Mouse (Mus musculus) CD4-positive, CD25-positive, alpha-beta regulatory T cell, adult 4 months (primary cell): ENCODE results near the gene Sparcl1. TPM values are rescaled to one million over a fixed set of nuclear protein-coding genes. Genes with fewer than 3 reads are reported as not detected.

Experiments
- ATAC-seq: one replicate; pipeline ENCODE4 v1.8.0; 2017
- polyA plus RNA-seq, 2 experiments: library from polyadenylated mRNA; unstranded; fragments of 100-300 nt; shearing (Covaris generic); gene quantifications; one replicate each; pipeline ENCODE4 v1.2.1; 2017

Sparcl1 gene
- polyA plus RNA-seq, 2 experiments from 2014 or later: not detected

DNA sequence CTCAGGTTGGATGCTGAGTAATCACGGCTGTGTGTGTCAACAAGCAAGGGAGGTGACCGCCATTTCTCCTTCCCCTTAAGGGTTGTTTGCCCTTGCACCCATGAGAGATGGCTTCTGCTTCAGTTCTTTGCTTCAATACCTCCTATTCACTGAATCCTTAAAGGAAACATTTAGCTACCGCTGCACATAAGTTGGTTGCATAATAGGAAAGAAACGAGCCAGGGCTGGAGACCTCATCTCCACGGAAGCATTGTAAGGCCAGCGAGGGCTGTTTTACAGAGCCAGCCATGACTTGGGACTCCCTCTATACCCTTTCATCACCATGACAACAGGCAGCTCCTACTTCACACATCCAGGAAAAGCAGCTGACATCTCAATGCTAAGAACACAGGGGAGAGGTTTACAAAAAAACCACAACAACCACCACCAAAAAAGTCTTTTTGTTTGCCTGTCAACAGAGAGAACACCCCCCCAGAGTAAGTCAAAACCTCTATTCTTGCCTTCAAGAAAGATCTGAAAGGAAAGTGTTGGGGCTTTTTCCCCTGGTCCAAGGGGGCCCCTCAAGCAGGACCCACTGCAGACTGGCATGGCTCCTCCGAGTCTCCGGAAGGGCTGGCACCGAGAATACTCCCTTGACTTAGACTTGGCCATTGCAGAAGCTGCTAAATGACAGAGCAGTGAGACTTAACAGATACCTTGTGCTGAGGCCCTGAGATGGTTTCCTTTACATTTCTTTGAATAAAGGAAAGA, 3.2 kb downstream of the Sparcl1 start:
- no peak for ATAC-seq

DNA sequence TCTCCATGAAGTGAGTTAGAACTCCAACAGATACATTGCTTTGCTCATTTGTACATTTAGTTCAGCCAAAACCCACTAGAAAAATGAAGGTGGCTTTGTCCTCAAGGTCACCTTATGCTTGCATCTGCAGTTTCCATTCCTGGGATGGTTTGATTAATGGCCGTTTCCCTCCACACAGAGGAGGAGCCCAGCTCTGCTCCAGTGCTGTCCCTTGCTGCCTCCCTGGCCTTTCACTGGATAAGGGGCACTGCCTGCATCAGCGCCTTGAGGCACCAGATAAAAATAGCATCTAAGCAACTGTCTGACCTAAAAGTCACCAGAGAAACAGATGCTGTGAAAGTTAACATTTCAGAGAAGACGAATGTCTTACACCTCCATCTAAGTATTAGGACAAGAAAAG, 4.0 kb downstream of the Sparcl1 start:
- ATAC-seq: no peak

DNA sequence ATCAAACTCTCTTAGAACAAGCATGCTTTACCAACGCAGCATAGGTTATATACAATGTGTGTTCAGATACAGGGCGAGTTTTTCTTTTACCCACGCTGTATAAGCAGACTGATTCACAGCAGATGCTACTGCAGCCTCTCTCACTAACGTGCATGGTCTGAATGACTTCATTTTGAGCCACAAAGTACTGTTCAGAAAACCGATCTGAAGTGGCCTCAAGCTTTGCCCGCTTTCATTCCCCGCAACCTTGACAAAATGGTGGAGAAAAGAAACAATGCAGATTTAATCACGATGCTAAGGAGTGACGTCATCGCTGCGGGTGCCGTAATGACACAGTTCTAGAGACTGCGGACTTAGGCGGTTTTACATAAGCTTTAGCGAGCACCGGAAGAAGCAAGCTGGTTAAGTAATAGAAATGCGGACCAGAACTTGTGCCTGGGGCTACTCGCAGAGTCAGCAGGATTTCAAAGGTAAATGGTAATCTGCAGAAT, 4.6 kb downstream of the Sparcl1 start:
- ATAC-seq: no peak

DNA sequence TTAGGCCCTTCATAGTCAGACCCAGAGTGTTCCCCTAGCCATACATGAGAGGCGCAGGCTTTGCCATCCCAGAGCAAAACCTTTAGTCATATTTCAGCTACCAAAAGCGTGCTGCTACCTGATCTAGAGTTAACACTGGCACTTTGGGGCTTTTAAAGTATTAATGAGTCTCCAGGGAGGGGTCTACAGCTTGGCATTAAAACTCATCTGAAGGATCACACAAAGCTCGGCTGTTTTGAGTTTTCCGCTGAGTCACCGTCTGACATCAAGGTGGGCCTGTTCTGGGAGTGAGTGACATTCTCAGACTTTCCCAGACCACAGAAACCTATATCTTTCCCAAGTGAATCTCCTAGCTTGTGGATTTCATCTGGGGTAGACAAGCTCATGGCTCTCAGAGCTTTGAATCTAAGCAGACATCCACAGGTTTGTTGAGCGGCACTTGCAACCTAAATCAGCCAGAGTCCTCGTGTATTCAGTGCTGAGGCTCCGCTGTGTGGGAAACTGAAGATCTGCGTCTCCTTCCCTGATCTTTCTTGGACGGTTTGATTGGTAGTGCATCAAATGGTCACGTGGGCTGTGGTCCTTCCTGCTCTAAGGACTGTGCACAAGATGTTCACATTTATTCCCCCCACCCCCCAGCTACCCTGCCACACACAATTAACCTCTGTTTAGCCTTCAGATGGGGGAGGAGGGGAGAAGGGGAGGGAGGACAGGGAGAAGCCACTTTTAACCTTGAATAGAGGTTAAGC, 5.2 kb downstream of the Sparcl1 start:
- no peak for ATAC-seq

DNA sequence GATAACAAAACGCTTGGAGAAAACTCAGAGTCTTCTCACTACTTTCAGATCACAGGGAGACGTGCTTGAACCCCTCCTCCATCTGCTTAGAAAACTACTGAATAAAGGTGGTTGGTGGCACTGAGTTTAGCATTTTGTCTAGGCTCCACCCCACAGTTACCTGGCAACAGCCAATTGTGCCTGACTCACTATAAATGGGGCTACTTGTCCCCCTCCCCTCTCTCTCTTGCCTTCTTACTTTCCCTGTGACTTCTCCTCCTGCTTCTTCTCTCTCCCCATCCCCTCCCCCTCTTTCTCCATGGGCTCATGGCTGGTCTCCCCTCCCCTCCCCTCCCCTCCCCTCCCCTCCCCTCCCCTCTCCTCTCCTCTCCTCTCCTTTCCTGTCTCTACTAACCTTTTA, 9.4 kb downstream of the Sparcl1 start:
- ATAC-seq: no peak

DNA sequence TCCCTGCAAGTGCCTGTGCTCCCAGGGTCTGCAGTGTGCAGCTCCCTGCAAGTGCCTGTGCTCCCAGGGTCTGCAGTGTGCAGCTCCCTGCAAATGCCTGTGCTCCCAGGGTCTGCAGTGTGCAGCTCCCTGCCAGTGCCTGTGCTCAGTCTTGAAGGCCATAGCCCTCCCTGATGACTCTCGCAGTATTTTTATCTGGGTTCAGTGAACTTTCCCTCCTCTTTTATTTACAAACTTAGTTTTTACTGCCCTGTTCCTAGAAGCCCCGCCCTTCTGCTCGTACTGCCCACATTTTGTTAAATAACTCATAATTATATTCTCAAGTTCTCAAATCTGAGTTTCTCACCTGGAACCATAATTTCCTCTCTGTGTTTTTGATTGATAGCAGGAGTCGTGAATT, 10.4 kb downstream of the Sparcl1 start:
- ATAC-seq: no peak

DNA sequence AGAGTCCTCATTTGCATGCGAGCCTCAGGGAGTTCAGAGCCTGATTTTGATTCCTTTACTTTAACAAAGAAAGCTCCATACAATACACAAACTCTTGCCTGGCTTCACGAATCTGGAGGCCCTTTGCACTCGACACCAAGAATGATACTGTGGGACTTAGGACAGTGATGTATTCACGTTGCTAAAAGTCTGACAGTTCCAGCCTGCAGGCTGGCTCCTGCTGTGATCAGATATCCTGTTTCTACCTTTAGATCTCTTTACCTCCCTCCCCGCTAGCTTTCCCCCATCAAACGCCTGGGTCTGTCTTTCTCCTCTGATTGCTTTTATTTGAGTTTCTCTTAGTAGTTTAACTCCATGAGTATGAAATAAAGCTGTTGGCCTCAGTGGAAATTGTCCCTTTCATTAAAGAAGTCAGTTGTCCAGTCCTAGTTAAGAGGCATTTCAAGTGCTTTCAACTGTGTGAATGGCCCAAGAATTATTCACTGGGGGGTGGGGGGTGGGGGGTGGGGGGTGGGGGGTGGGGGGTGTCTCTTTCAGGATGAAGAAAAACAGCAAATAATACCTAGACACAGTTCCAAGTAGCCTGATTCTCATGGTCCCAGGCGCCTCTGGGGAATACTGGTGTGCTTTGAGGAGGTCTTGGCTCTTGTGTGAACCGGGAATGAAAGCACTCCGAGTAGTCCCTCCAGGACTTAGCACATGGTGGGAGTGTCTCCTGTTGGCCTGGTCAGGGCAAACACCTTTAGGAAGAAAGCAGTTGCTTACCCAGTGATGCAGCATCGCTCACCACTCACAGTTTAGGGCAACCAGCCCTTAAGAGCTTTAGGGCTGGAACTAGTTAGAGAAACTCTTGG, 11.6 kb downstream of the Sparcl1 start:
- ATAC-seq: no peak

DNA sequence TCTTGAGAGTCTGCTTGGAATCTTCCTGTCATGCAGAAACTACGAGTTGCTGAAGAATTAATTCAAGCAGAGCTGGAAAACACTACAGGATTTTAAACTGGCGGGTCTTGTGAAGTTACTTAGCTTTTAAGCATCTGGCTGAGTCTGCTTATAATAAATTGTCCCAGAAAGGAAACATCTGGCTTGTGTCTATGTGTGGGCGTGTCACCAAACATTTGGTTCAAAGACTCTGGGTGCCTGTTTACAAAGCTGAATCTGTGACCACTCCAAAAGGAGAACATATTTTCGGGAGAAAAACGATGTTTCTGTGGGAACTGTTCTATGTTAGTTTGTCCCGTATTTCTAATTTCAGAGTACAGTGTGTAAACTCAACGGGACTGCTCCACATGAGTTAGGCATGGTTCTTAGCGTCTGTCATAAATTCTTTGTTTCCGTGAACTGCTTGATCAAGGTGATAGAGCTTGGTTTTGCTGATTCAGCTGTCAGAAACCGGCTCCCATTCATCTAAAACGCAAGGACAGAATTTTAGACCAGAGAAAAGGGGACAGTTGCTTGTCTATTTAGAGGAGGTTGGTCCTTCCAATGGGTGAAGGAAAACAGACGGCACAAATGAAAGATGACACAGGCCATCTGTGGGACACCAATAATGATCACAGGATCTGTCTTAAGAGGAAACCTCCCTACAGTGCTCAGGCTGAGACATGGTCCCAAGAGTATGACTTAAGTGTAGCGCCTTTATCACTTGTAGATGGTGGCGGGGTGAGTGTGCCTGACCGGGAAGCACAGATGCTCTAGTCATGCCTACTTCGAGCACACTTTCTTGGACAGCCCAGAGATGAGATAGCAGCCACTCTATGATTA, 17.2 kb downstream of the Sparcl1 start:
- ATAC-seq: no peak

DNA sequence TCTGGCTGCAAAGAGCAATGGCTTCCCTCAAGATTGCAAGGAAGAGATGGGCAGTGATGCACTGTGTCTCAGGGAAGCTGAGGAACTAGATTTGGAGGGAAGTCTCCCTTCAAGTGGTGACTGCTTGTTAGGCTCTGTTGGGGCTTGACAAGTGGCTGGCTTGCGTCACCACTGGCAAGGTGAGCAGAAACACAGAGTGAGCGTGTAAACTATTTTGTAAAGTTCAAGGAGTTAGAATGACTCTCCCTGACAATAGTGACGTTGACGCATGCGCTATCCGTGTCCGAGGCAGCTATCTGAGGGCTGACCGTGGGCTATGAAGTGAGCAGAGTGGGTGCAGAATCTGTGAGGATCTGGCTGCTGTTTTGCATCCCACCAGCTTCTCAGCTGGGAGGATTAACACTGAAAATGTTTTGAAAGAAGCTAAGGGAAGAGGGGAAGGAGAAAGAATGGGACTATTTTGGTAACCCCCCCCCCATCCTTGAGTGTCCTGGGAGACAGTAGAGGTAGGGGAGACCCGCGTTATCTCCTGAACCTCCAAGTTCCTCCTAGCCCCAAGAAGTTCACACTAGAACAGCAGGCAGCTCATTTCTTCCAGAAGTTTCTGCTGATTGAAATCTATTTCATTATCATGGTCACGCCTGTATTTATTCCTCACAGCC, 18.0 kb downstream of the Sparcl1 start:
- ATAC-seq: no peak

DNA sequence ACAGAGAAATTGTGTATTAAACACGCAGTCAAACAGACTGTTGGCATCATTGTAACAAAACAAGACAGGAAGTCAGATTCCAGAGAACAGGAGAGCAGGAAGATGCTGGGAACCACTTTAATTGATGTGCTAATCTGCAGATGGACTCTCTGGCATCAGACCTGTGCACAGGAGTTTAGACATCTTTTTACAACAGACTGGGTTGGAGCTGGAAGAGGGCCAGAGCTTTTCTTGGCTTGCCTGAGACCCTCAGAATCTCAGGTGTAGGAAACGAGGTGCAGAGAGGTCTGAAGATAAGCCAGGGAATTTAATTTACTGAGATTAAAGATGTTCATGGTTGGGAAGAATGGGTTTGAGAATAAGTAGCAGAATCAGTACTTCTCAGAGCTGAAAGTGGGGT, 23.8 kb downstream of the Sparcl1 start:
- no peak for ATAC-seq

DNA sequence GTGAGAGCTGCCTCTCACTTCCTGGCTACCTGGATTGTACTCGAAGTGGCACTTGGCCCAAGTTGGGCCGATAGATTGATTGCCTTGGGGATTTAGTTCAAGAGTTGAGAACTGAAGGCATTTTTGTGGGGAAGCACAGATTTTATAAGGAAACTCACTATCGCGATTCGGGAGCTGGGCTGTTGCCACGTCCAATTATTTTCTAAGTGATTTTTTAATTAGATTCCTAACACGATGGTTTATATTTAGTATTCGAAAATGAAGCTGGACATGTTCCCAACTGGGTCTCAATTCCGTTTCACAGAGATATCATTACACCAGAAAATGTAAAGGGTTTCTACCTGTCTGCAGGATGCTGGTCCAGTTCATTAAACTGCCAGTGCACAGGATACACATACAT, 28.2 kb downstream of the Sparcl1 start:
- no peak for ATAC-seq

DNA sequence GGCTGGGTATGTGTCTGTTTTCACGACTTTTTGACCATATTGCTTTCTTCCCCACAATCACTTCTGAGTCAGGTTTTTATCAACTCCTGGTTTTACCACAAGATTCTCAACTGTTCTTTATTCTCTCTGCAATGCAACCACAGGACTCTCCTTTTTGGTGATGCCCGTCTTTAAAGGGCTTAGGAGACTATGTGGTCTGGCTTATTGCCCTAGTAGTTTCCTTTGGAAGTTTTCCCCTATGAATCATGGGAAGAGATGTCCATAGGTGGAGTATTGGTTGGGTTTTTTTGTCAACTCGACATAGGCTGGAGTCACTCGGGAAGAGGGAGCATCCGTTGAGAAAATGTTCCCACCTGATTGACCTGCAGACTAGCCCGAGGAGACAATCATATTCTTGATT, 32.8 kb downstream of the Sparcl1 start:
- ATAC-seq: no peak

DNA sequence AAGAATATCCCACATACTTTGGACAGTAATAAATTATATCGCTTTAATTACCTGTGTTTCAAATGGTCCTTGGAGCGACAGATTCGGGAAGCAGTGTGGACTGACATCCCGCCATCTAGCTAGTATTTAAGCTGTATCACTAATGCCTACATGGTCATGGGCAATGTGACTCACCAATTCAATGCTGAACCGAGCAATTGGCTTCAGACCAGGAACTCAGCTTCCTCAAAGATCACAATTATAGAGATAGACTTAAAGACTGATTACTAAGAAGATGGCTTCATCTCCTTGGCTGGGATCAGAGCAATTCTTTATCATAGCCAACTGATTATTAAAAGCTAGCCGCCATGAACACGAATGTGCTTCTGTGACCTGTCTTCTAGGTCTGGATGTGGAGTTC, 36.0 kb downstream of the Sparcl1 start, which contains the start of gene Gm17660:
Gene Gm17660, minus strand, starts transcription at position 101 of the 400 bp plus-strand sequence.
- no peak for ATAC-seq

DNA sequence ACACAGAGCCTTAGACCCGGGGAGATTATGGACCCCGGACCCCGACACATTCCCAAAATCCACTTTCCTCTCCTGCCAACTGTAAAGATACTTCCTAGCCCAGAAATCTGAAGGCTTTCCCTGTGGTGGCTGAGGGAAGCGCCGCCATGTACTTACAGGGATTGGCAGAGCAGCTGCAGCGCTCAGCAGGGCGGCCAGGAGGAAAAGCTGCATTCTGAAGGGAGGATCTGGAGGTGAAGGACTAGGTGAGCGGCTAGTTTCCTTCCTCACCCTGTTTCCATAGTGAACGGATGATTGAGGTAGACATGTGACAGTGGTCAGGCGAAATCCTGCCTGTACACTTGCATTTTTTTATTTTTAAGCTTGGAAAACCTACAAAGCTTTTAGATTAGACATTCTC, 37.2 kb downstream of the Sparcl1 start:
- ATAC-seq: no peak

DNA sequence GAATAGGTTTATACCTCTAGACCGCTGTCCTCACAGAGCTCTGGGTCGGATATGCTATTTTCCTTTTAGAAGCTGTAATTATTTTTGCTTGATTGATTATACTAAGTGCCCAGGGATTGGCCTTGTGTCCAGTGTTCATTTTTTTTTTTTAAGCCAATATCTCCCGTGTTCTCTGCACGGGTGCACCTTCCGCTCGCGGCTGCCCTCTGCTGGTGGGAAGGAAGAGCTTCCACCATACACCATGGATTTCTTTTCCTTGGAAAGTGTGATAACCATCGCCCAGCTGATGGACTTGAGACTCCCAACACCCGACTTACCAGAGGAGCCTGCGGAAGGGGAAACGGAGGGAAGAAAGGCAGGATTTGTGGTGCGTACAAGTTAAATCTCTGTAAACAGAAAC, 39.1 kb downstream of the Sparcl1 start:
- peak; percentile 61 for ATAC-seq

DNA sequence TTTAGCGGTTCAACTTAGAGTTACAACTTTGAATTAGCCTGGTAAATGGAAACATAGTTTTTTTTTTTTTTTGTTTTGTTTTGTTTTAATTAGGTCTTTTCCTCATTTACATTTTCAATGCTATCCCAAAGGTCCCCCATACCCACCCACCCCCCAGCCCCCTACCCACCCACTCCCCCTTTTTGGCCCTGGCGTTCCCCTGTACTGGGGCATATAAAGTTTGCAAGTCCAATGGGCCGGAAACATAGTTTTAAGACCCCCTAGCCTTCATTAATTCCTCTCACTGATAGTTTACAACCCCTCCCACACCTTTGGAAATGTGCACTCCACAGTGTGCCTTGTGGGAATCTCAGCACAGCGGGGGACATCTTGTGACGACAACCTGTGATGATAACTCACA, 39.9 kb downstream of the Sparcl1 start:
- ATAC-seq: no peak

DNA sequence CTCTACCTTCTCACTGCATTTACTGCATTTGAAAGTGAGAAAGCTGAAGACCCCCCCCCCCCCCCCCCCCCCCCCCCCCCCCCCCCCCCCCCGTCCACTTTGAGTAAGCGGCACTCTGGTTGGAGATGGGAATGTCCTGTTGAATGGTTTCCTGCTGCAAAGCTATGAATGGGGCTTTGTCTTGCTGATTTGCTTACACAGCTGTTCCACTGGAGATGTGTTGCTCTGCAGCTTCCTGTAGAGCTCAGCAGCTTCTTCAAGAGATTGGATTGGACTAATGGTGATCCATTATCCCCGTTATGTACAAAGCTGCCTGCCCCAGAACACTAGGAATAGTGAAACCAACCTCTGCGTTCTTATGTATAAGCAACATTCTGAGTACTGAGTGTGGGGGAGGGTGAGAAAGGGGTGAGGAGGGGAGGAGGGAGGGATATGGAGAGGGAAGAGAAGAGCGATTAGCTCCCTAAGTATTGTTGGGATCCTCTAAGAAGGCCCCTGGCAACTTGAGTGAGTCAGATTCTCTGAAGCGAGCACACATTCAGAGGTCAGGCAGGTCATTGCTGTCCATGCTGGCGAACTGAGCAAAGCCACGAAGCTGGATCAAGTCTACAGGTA, 41.2 kb downstream of the Sparcl1 start:
- ATAC-seq: no peak

DNA sequence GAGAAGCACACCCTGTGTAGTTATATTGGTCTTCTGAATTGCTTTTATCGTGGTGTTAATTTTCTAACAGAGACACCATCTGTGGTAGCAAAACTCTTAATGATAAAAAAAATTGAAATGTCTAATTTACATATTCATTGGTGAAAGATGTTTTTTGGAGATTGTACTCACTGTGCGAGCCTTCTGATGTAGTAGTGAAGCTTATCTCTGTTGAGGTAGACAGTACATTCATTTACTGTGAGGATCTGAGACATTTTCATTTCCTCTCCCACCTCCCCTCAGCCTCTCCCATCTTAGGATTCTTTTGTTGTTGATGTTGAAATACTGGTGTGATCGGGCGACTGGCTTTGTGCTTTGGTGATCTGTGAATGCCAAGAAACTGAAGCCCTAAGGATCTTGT, 42.5 kb downstream of the Sparcl1 start:
- no peak for ATAC-seq

DNA sequence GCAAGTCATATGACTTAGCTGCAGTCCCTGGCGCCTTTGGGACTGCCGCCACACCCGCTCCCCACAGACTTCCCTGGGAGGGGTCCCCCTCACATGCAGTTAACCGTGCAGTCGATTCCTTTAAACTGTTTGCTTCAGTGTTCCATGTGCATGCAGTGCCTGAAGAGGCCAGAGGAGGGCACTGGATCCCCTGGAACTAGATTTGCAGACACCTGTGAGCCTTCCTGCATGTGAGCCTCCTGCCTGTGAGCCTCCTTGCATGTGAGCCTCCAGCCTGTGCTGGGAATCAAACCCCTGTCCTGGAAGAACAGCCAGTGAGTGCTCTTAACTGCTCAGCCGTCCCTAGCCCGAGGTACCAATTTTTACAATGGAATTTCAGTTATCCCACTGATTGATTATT, 44.8 kb downstream of the Sparcl1 start:
- peak; percentile 45 for ATAC-seq

DNA sequence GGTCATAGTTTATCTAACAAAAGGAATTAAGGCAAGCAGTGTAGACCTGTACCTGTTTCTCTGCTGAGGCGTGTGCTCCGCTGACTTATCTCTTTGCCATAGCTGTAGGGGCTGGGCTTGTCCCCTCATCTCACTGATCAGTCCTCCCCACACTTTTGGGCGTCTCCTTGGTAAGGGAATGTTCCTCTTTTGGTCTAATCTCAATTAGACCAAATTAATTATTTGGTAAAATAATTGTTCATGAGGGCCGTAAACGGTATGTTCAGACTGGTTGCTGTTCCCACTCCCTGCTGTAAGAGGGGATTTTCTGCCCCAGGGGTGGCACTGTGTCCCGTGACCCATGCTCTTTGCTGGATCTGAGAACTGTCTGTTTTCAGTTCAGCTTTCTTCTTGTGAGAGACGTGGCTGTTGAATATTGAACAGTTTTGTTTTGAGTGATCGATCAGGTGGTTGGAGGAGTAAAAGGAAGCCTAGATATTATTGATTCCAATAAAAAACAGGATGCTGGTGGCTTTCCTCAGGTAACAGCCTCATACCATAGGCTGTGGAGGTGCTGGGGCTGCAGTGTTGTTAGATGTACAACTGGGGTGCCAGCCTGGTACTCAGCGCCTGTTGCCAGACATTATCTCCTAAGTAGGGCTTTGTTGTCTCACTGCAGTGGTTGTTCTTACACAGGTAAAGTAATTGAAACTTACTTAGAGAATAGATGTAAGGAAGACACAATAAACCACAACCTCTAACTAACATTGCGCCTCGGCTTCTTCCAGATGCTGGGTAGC, 50.6 kb downstream of the Sparcl1 start:
- no peak for ATAC-seq
